ENCODE assay signal across 8 mouse cellular contexts in the genomic region with DNA sequence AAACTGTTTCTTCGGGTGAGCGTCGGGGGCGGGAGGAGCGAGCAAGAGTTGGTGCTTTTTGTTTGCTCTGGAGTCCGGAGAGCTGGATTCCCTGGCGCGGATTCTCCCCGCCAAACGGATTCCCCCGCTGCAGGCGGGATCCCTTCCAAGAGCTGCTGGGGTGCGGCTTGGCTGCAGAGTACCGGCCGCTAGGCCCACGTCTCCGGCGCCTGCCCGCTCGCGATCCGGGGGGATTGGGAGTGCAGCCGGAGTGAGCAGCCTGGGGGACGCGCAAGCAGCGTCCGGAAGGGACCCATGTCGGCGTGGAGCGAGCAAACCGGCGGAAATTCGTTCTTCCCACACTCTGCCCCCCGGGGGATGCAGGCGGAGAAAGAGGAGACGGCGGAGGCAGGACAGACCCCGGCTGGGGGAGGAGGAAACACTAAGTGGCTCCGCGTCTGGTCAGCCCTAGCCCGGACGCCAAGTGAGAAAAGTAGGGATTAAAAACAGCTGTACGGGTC. TPM values are rescaled to one million over a fixed set of nuclear protein-coding genes. Genes with fewer than 3 reads are reported as not detected.
DNase-seq lines count a peak whose midpoint lies in the region; ATAC-seq and TF ChIP-seq lines count a peak whose summit lies in the region.

A gene (minus strand): TSS at position 345 of the 500 bp plus-strand sequence.

- no peaks in the 10 kb centered on the region for H3K9me3 ChIP-seq in hindbrain, embryonic 11.5 days (ENCODE audit: control insufficient read depth, low read length)
- H3K9me3 ChIP-seq in lung, postnatal 0 days (ENCODE audit: low read length) = no peaks in the 10 kb centered on the region

- H3K4me1 ChIP-seq in hindbrain, embryonic 11.5 days (replicated peaks; ENCODE audit: control insufficient read depth, insufficient read depth, low read length) = peaks cover 18% of the 10 kb centered on the region
- H3K4me1 ChIP-seq in lung, postnatal 0 days (ENCODE audit: insufficient read depth, low read depth, low read length) = peaks cover 22% of the 10 kb centered on the region

- H3K27me3 ChIP-seq in hindbrain, embryonic 11.5 days (ENCODE audit: control insufficient read depth, insufficient read depth, low read length) = peaks cover 36% of the 10 kb centered on the region
- H3K27me3 ChIP-seq in lung, postnatal 0 days (replicated peaks; ENCODE audit: insufficient read depth, low read length) = peaks cover 31% of the 10 kb centered on the region

- no peak for TF ChIP-seq EP300 in lung, postnatal 0 days (IDR thresholded peaks at IDR 0.05)

- H3K9ac ChIP-seq in hindbrain, embryonic 11.5 days (ENCODE audit: low read depth, low read length) = peak within 1 kb of the TSS; percentile 73
- peak within 1 kb of the TSS; percentile 51 for H3K9ac ChIP-seq in lung, postnatal 0 days (replicated peaks; ENCODE audit: low read depth)

- H3K4me3 ChIP-seq in hindbrain, embryonic 11.5 days (ENCODE audit: low read depth, low read length) = peak within 1 kb of the TSS; percentile 56
- H3K4me3 ChIP-seq in lung, postnatal 0 days (ENCODE audit: low read depth, low read length) = peak within 1 kb of the TSS; percentile 55

- H3K4me2 ChIP-seq in hindbrain, embryonic 11.5 days (replicated peaks; ENCODE audit: low read depth, low read length) = peak within 1 kb of the TSS; percentile 76
- H3K4me2 ChIP-seq in lung, postnatal 0 days (replicated peaks; ENCODE audit: low read depth, low read length) = peak within 1 kb of the TSS; percentile 82

- peak within 1 kb of the TSS; percentile 68 for H3K27ac ChIP-seq in hindbrain, embryonic 11.5 days (ENCODE audit: low read depth, low read length)
- H3K27ac ChIP-seq in lung, postnatal 0 days (ENCODE audit: low read length) = peak within 1 kb of the TSS; percentile 88

- no peaks in the 10 kb centered on the region for H3K36me3 ChIP-seq in hindbrain, embryonic 11.5 days (ENCODE audit: control insufficient read depth, insufficient read depth, low read length)
- H3K36me3 ChIP-seq in lung, postnatal 0 days (ENCODE audit: insufficient read depth, low read length) = no peaks in the 10 kb centered on the region

- TF ChIP-seq CTCF in lung, postnatal 0 days (IDR thresholded peaks at IDR 0.05) = peak; percentile 20; the same call in 1 of the 2 replicates

- peak; percentile 52 for DNase-seq in adipocyte (ENCODE audit: low spot score)
- peak; percentile 58 to 65 for DNase-seq in cerebellum, postnatal 14 days
- peak; percentile 27 to 42 for DNase-seq in frontal cortex, postnatal 25 days (ENCODE audit: low spot score in 2 of 2)
- peak; percentile 81 for DNase-seq in hindbrain, embryonic 11.5 days (ENCODE audit: low spot score)
- DNase-seq in layer of hippocampus, postnatal 14 days (ENCODE audit: low spot score in 2 of 2) = peak; percentile 74 to 77
- DNase-seq in lung, postnatal 0 days (ENCODE audit: low spot score) = peak; percentile 85
- DNase-seq in right cerebral cortex, postnatal 14 days = peak; percentile 48
- DNase-seq in thymus, postnatal 0 days (ENCODE audit: low spot score) = no peak

- WGBS in hindbrain, embryonic 11.5 days = under 1% methylated on average over 42 of the region's 43 CpGs
- 1% methylated on average over 41 of the region's 43 CpGs for WGBS in lung, postnatal 0 days

- ATAC-seq in hindbrain, embryonic 11.5 days (ENCODE audit: low FRiP score) = peak; percentile 54; the same call in 1 of the 2 replicates
- ATAC-seq in lung, postnatal 0 days = peak; percentile 75

RNA-seq across cellular contexts. Expression of the gene that starts here (rescaled TPM):
- polyA plus RNA-seq in hindbrain, embryonic 11.5 days (2014; fragmentation: Nextera tagmentation; extraction: Ambion mirVana) = 14.6 and 17.0 TPM in 2 replicates
- total RNA-seq in layer of hippocampus, postnatal 14 days (2021) = 10 to 100 TPM; 56.2 to 58.3 TPM
- 23.9 and 28.6 TPM in 2 replicates for polyA plus RNA-seq in lung, postnatal 0 days (2015; fragmentation: Nextera tagmentation; extraction: Ambion mirVana)
- 1.9 and 2.0 TPM in 2 replicates for polyA plus RNA-seq in thymus, postnatal 0 days (2015; fragmentation: Nextera tagmentation; extraction: Ambion mirVana)
